Mouse (Mus musculus) layer of hippocampus, adult 11-12 months (tissue): ENCODE measurements around the gene Fam178b.
"Not testable (repeated sequence)": the region's sequence is repeated elsewhere in the genome, so short reads cannot be mapped to it uniquely, and the experiment has no call there.

Experiments
- DNase-seq: peaks from one replicate; pipeline ENCODE4 v3.0.0; 2022; ENCODE audit warnings: low spot score

The Fam178b gene

GRCm38 (mm10) chr1:36545845-36546600 is 137.0 kb downstream of the Fam178b start:
- no peak for DNase-seq

DNA sequence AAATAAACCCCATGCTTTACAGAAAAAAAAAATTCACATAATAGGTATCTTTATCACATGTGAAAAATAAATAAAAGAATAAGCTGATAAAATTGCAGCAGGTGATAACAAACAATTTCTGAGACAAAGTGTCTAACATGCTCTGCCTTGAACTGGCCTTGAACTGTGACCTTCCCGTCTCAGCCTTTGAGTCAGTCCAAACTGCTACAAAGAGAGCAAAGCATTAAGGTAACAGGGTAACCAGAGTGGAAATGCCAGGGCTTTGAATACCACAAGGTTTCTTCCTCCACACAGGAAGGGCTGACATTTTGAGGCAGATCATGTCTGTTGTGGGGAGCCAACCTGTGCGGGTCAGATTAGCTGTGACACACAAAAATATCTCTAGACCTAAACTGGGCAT is 137.6 kb downstream of the Fam178b start:
- no peak for DNase-seq

- no peak for DNase-seq
These were observed 140.1 kb downstream of the Fam178b start for GRCm38 (mm10) chr1:36542925-36543324.

GRCm38 (mm10) chr1:36541844-36542243 is 141.1 kb downstream of the Fam178b start:
- DNase-seq: no peak

- no peak for DNase-seq
These were observed 142.2 kb downstream of the Fam178b start for GRCm38 (mm10) chr1:36540807-36541206.

DNA sequence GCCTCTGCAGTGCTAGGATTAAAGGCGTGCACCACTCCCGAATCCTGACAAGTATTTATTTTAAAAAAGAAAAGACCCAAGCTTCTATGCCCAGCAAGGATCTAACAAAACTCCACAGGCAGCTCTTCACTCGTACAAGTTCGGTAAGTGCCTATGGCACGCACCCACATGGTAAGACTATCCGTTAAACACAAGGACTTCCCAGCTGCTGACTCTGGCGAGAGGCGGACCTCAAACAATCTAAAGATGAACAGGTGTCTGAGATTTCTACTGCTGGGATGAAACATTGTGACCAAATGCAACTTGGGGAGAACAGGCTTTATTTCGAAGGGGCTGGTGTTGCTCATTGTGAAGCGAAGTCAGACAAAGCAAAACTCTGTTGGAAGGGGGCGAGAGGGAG is 142.9 kb downstream of the Fam178b start:
- no peak for DNase-seq

- DNase-seq: no peak
These were observed 143.8 kb downstream of the Fam178b start, which contains the start of gene Gm42417 for GRCm38 (mm10) chr1:36539186-36539585. TSS of gene Gm42417 (minus strand) at chr1:36539429.

GRCm38 (mm10) chr1:36538727-36539126 is 144.3 kb downstream of the Fam178b start:
- no peak for DNase-seq

- not testable (repeated sequence) for DNase-seq
These were observed 146.2 kb downstream of the Fam178b start, which contains the start of gene Ankrd23 for GRCm38 (mm10) chr1:36536783-36537182. TSS of gene Ankrd23 (minus strand) at chr1:36536883.

- no peak for DNase-seq
These were observed 146.6 kb downstream of the Fam178b start for GRCm38 (mm10) chr1:36536397-36536728.

DNA sequence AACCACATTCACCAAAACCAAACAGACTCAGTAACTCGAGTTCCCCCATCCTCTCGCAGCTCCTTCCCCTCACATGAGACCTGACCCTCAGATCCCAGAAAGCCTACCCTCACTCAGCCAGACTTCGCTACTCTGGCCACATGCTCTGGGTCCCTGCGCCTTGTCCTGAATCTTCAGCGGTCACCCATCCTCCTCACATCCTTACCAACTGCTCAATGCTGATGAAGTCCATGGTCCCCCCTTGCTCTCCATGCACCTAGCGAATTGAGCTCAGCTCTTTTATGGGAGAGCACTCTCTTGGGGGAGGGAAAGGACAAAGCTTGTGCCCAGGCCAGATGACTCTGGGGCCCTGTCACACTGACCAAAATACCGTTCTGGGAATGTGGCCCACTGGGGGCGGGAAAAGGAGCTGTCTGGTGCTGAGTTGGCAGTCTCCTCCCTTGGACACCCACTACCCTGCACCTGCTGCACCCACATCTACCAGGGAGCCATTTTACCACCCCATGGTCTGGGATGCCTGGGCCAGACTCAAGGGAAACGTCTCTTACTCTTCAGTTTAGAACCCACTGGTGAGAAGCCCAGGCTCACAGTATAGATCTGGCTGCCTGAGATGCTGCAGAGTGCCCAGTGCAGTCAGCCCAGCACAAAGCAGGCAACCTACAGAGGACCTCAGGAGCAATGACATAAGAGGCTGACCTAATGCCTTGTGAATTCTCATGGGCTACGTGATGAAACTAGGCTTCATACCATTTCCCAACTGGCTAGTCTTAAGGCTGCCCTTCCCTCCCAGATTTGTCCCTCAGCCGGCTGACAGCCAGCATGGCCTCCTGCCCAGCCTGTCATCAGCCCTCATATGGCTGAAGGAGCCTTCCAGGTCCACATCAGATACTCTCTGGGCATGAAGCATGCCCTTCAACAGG is 147.2 kb downstream of the Fam178b start:
- DNase-seq: no peak

DNA sequence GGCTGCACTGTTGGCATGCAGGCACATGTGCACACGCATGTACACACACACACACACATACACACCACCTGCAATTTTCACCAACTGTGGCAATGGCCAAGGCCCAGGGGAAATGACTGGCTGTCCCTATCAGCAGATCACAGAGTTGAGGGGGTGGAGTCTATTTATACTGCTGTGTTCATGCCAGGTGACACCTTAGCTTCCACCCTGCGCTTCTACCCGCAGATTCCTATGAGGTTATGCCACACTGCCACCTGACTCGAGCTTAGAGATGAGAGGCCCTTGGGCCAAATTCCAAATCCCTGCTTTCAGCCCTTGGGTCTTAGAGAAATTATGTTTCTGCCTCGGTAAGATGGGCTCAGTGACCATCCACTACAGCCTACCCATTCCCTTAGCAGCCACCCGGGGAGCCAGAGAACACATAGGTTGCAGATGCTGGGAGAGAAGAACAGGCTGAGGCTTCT is 148.4 kb downstream of the Fam178b start:
- DNase-seq: no peak

DNA sequence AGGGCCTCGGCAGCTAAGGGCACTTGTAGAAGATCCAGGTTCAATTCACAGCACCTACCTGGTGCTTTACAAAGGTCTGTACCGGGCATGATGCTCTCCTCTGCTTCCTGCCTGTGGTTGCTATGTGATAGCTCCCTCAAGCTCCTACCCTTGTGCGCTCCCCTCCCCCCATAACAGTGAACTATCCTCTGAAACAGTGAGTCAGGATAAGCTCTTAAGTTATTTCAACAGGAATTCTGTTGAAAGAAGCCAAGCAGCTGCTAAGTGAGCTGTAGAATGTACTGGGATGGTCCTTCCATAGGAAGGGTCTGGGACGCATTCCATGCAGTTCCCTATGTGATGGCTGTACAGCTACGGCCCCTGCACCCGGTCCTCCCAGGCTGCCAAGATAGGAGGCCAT is 149.4 kb downstream of the Fam178b start:
- no peak for DNase-seq

GRCm38 (mm10) chr1:36531461-36531860 is 151.5 kb downstream of the Fam178b start:
- no peak for DNase-seq

- no peak for DNase-seq
These were observed 152.0 kb downstream of the Fam178b start for GRCm38 (mm10) chr1:36530962-36531361.

DNA sequence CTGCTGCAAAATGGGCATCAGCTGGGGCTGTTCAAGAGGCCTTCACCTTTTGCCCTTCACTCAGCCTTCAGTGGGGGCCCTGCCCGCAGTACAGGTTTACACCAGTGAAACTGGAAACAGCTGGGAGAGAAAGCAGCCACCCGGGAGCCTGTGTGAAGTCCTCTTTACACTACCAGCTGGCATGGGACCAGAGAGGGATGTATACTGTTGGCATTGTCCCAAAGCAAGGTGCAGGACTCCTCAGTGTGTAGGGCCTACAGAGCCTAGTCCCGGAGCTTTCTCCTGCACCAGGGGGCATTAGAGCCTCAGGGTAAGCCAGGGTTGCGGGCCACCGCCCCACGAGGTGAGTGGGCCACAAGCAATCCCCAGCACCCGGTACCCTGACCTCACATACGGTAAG is 152.5 kb downstream of the Fam178b start:
- DNase-seq: no peak

DNA sequence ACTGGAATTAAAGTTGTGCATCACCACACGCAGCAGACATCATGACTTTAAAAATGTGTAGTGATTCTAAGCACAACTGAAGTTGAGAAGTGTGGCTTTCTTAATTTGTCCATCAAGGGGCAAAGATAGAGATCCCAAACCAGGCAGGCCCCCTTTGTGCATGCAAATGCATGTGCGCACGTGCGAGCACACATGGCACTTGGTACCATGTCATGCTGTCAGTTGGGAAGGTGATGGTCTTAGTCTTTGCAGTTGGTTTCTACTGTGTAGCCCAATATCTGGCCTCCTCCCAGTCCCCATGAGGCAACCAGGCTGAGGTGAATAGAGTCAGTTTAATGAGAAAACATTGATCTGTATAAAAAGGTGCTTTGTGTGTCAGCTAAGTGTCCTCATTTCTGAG is 153.1 kb downstream of the Fam178b start:
- DNase-seq: no peak

DNA sequence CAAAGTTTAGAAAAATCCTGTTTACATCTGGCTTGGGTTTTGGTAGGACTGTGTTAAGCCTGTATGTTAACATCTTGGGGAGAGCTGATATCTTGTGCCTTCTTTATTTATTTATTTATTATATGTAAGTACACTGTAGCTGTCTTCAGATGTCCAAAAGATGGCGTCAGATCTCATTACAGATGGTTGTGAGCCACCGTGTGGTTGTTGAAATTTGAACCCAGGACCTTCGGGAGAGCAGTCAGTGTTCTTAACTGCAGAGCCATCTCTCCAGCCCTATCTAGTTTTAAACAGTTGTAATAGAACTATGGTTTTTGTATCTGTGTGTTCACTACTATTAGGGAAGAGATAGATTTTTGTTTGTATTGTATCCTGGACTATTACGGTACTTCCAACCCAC is 153.7 kb downstream of the Fam178b start:
- no peak for DNase-seq

- DNase-seq: no peak
These were observed 154.6 kb downstream of the Fam178b start for GRCm38 (mm10) chr1:36528351-36528750.

DNA sequence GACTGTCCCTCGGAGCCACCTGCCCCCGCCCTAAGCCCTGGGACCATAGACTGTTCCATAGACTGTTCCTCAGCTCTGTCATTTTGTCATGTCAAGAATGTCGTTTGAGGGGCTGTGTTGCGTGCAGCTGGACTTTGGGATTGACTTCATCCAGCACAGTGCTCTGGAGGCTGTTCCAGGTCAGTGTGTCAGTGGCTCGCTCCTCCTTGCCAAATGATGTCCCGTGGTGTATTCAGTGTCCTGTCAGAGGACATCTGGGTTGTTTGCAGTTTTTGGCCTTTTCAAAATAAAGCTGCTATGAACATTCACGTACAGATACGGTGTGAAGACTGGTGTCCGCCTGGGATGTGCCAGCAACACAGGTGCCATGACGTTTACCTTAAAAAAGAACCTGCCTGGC is 156.1 kb downstream of the Fam178b start:
- no peak for DNase-seq

- DNase-seq: no peak
These were observed 157.2 kb downstream of the Fam178b start for GRCm38 (mm10) chr1:36525774-36526173.

GRCm38 (mm10) chr1:36524058-36524457 is 158.9 kb downstream of the Fam178b start:
- no peak for DNase-seq
